Mouse (Mus musculus) WW6 (cell line): Measurements from ENCODE around the gene Nup88.

Experiments
- DNase-seq: peaks from one replicate; pipeline ENCODE4 v3.0.0-alpha.2; 2013; ENCODE audit warnings: low read depth, low spot score

The Nup88 gene

GRCm38 (mm10) chr11:70969821-70970559 lies at the start of gene Nup88, which contains the start of gene Rpain:
Gene Nup88, minus strand, starts transcription at chr11:70969973.
Gene Rpain, plus strand, starts transcription at chr11:70970213.
- DNase-seq, result peak; percentile 97

GRCm38 (mm10) chr11:71018416-71019200 lies 48.8 kb upstream of the Nup88 start:
- DNase-seq, result no peak

DNA sequence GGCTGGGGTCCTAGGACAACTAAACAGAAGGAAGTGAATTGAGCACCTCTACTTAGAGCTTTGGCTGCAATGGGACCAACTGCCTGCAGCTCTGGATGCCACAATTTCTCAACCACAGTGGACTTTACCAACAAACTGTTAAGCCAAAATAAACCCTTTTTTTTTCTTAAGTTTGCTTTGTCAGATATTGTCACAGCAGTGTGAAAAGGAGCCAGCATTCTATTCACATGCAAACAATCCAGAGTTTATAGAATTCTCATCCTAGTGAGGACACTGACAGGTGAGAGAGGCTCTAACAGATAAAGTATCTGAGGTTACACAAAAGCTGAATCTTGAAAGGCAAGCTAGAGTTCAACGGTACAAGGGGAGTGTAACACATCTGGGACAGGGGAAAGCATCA lies 47.3 kb upstream of the Nup88 start:
- no peak for DNase-seq

- DNase-seq, result no peak
Measured at GRCm38 (mm10) chr11:71012743-71013142, 43.0 kb upstream of the Nup88 start.

DNA sequence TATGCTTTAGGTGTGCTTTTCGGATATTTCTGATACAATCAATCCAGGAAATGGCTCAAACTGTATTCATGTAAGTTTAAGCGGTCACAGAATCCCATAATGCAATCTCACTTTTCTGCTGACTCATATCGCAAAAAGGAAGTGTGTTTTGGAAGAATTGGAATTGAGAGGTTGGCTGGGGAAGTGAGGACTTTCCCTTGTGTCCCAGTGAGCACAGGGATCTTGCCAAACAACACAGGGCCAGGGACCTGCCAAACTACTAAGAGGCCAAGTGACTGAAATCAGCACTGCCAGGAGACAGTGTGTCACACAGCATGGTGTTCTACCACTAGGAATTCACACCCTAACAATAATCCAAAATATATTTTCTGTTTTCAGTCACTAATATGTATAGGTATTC lies 38.5 kb upstream of the Nup88 start:
- no peak for DNase-seq

GRCm38 (mm10) chr11:71007831-71008230 lies 38.1 kb upstream of the Nup88 start:
- DNase-seq, result no peak

- no peak for DNase-seq
Measured at GRCm38 (mm10) chr11:71007026-71007425, 37.3 kb upstream of the Nup88 start.

DNA sequence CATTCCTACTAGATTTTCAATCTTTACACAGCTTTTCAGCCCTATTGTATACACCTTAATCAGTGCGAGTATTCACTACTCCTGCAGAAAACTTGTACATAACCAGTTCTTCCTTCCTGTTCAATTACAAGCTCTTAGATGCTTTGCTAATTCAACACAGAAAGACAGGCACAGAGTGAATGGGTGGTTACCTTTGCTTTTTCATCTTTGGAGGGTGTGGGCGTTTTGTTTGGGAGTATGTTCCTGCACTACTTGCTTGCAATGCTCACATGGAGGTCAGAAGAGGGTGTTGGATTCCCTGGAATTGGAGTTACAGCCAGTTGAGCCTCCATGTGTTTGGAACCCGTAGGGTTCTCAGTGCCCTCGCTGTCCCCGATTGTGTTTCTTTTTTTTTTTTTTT lies 35.3 kb upstream of the Nup88 start:
- DNase-seq, result no peak

DNA sequence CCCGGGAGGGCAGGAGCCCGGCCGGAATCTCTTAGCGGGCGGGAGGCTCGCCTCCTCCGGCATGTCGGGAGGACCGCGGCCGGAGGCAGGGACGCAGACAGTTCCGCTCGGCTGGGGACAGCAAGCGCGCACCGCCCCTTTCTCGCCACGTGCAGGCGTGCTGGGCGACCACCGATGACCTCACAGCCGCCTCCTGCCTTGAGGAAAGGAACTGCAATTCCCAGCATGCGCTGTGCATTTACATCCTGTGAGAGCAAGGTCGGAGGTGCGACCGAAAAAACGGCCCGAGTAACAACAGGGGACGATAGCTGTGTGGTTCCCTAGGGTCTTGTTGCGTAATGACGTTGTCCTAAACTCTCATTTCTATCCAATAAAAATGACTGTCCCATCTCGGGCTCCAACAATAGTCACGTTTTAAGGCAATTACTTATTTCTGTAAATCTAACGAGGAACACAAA lies 34.6 kb upstream of the Nup88 start, which contains the start of gene Dhx33:
Dhx33 (minus strand) TSS at position 122 of the 458 bp plus-strand sequence.
- peak; percentile 99 for DNase-seq

DNA sequence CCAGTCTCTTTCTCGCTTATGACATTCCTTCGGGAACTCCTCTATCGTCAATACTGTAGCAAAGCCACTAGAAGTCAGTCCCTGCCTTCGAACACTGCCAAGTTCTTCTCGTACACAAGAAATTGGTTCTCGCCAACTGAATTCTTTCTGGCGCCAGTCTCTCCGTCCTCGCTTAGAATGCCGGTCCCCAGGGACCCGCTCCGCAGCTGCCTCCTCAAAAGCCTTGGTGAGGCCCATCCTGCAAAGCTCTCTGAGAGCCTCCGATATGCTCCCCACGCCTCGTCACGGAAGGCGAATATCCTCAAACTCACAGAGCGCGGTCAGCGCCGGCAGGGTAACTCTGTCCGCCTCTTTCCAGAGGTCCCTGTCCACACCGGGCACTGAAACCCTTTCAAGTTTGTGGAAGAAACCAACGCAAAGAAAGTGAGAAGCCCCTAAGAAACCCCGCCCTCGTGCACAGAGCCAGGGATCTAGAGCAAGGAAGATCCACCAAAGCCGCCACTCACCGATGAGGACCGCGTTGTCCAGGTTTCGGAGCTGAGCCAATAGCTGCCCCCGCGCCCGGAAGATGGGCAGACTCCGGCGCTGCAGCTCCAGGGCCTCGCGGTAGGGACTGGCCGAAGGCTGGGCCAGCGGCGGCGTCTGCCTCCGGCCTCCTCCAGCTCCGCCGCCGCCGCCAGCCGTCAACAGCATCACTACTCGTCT lies 34.0 kb upstream of the Nup88 start:
- no peak for DNase-seq

- no peak for DNase-seq
Measured at GRCm38 (mm10) chr11:71001167-71001566, 31.4 kb upstream of the Nup88 start.

- peak; percentile 86 for DNase-seq
Measured at GRCm38 (mm10) chr11:70982557-70983228, 12.9 kb upstream of the Nup88 start, which contains the start of gene C1qbp. Gene C1qbp, minus strand, starts transcription at chr11:70983026.

DNA sequence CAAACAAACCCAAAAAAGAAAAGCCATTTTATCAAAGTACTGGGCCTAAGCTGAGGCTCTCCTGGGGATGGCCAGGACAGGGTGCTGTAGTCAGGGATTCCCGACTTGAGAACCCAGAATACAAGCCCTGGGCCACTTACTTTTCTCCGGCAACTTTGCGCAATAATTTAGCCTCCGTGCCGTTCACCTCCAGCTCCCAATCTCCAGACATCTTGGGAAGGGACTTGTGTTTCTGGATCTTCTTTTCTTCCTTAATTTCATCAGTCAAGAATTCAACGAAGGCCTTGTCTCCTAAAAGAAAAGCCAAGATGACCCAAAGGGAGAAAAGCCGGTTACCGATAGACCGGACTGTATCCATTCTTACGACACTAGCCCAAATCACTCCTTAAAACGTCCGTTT lies 12.3 kb upstream of the Nup88 start:
- no peak for DNase-seq

DNA sequence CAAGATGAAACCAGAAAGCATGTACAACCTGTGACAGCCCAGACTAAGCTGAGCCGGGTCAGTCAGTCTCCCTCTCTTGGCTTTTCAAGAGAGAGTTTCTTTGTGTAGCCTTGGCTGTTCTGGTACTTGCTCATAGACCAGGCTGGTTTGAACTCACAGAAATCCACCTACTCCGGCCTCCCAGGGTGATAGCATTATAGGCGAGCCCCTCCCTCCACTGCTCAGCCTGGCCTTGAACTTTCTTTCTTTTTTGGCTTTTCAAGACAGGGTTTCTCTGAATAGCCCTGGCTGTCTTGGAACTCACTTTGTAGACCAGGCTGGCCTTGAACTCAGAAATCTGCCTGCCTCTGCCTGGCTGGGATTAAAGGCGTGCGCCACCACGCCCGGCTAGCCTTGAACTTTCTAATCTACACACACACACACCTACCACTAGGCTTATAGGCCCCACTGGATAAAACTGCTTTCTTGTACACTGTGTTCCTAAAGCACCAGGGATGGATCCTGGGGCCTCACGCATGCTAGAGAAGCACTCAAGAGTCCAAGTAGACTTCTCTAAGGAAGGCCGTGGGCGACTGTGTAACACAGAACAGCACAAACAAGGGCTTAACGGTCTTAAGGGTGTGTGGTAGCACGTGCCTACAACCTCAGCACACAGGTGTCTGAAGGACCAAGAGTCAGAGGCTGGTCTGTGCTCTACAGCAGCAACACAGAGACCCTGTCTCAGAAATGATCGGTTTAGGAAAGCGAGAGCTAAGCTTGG lies 11.2 kb upstream of the Nup88 start:
- no peak for DNase-seq

DNA sequence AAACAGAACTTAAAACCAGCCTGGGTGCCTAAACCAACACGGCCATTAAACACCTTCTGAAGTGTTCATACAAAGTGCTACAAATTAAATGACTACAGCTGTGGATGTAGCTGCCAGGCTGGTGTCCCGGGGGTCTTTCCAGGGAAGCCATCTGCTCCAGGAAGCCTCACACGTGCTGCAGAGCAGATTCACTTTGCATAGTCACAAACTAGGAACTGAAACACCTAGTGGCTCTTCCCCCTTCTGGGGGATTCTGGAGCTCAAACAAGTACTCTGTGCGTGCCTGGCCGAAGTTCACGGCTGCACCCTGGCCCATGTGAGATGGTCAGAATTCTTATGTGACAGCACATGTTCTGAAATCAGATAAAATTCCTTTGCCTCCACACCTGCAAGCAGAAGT lies 10.5 kb upstream of the Nup88 start:
- DNase-seq, result no peak

DNA sequence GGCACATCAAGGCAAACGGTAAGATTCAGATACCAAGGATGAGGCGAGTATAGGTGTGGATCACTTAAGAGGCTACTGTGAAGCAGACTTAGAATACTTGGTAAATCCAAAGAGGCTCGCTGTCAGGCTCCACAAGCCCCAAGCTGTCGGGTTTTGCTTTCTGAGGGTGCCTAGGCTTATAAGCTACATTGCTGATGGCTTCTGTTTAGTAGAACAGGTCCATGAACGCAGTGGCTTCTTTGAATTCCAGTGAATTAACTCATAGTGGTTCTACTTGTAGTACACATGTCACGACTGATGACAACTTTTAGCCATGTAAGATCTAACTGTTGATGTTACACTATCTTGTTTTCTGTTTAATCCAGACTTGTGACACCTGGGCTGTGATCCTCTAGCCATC lies 7.5 kb upstream of the Nup88 start:
- DNase-seq, result no peak

DNA sequence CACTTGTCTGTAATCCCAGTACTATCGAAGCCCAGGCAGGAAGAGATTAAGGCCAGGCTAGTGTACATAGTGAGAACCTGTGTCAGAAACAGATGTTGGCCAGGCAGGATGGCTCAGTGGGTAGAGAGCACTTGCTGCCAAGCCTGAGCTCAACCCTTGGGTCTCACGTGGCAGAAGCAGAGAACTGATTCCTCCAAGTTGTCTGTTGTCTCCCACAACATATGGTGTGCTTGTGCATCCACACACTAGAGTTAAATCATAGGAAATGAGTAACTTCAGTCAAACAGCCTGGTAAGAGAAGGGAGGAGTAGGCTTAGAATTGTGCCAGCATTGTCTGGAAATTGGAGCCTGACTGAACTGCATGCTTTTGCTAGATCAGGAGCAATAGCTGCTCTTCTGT lies 5.4 kb upstream of the Nup88 start:
- DNase-seq, result no peak

GRCm38 (mm10) chr11:70973947-70974346 lies 4.2 kb upstream of the Nup88 start:
- DNase-seq, result no peak

DNA sequence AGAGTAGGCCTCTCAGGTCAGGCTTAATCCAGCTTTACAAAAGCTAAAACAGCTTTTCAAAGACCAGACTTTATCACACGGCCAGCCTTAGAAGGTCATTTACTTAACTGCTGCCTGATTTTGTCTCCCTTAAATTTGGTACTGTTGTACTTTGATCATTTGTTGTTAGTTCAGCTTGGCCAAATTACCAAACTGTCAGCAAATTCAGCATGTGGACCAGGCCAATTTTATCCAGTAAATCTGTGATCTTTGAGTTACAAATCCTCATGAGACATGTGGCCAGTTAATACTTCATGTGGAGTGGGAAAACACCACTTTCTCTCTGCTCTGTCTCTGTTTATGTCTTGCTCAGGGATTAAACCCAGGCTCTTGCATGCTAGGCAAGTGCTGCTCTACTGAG lies 2.8 kb upstream of the Nup88 start:
- no peak for DNase-seq

DNA sequence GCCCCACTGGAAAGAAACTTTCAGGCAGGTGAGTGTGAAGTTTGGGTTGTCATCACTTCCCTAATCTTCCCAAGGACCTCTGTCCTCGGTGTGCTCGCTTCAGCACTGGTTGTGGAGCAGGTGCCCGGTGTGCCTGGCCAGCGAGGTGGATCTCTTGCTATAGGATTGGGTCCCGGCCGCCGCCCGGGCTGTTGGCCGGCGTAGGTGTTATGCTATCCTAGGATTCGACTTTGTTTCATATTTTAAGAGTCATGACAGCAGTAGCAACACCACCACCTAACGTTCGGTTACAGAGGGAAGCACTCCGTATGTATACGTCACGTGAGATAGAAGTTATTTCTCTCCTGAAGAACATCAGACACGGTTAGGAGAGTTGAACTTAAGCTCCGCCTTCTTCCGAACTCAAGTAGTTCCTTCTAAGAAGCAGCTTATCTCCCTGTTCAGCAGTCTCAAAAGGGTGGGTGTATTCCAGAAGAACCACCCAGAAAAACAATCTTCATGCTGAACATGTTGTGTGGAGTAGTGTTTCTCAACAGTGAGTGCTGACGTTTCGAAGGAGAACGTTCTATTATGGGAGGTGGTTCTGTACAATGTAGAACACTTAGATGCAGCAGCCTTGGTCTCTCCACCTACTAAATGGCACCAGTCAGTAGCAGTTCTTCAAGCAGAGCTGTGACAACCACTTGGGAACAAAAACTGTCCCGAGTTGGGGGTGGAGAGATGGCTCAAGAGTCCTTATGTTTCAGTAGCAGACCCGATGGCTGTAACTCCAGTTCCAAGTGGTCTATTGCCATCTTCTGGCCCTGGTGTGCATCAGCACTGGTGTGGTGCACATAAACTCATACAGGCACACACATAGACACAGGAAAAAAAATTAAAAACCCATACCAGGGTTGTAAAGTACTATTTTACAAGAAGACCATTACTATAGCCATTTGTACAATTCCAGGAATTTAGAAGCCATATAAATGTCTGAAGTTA lies 1.1 kb upstream of the Nup88 start:
- no peak for DNase-seq
